Comparison of ENCODE assay signal across 13 mouse cellular contexts in genomic region chr7:124742086-124742485, GRCm38 (mm10).
DNase-seq lines count a peak whose midpoint lies in the region; ATAC-seq lines count a peak whose summit lies in the region.
"Had no signal": no experiment of that assay in that cellular context is flagged by ENCODE, and none has a peak within 500 bp of the region (broad histone marks: within the 10 kb centered on the region; RNA-seq: fewer than 3 reads in every experiment).

No protein-coding gene starts in this region.

- no peak overlapping the region for H3K27ac ChIP-seq in hindbrain, embryonic 10.5 days
- no peak overlapping the region for H3K27ac ChIP-seq in hindbrain, embryonic 14.5 days
- H3K27ac ChIP-seq in midbrain, embryonic 14.5 days (replicated peaks; ENCODE audit: low read depth, low read length): no peak overlapping the region
- H3K27ac ChIP-seq in midbrain, embryonic 16.5 days (ENCODE audit: low read length): no peak overlapping the region
- no peak overlapping the region for H3K27ac ChIP-seq in embryonic facial prominence, embryonic 10.5 days (replicated peaks)
- H3K27ac ChIP-seq: kidney, embryonic 15.5 days; left cerebral cortex, adult 2 months had no signal

- no peak for ATAC-seq in hindbrain, embryonic 14.5 days (ENCODE audit: low FRiP score)
- no peak for ATAC-seq in midbrain, embryonic 14.5 days (ENCODE audit: low FRiP score, low TSS enrichment)
- ATAC-seq in midbrain, embryonic 16.5 days: no peak

- H3K4me3 ChIP-seq in hindbrain, embryonic 10.5 days: no peak overlapping the region
- no peak overlapping the region for H3K4me3 ChIP-seq in hindbrain, embryonic 14.5 days (replicated peaks; ENCODE audit: low read length)
- no peak overlapping the region for H3K4me3 ChIP-seq in midbrain, embryonic 14.5 days (replicated peaks; ENCODE audit: low read depth, low read length)
- no peak overlapping the region for H3K4me3 ChIP-seq in midbrain, embryonic 16.5 days (ENCODE audit: low read depth, low read length)
- H3K4me3 ChIP-seq in embryonic facial prominence, embryonic 10.5 days: no peak overlapping the region
- H3K4me3 ChIP-seq: kidney, embryonic 15.5 days; left cerebral cortex, adult 2 months had no signal

- H3K27me3 ChIP-seq in hindbrain, embryonic 10.5 days (ENCODE audit: insufficient read depth, poor library complexity, severe bottlenecking): no peaks in the 10 kb centered on the region
- H3K27me3 ChIP-seq in hindbrain, embryonic 14.5 days (ENCODE audit: control insufficient read depth, insufficient read depth, low read length): no peaks in the 10 kb centered on the region
- H3K27me3 ChIP-seq in midbrain, embryonic 14.5 days (ENCODE audit: control insufficient read depth, insufficient read depth, low read length): no peaks in the 10 kb centered on the region
- H3K27me3 ChIP-seq in midbrain, embryonic 16.5 days (ENCODE audit: control insufficient read depth, insufficient read depth, low read depth, low read length): no peaks in the 10 kb centered on the region
- H3K27me3 ChIP-seq in embryonic facial prominence, embryonic 10.5 days (replicated peaks; ENCODE audit: low read depth, poor library complexity, severe bottlenecking): no peaks in the 10 kb centered on the region
- H3K27me3 ChIP-seq: kidney, embryonic 15.5 days had no signal

- H3K4me2 ChIP-seq in hindbrain, embryonic 14.5 days (replicated peaks): no peak overlapping the region
- H3K4me2 ChIP-seq in midbrain, embryonic 14.5 days (ENCODE audit: low read length): no peak overlapping the region
- no peak overlapping the region for H3K4me2 ChIP-seq in midbrain, embryonic 16.5 days (ENCODE audit: low read length)
- H3K4me2 ChIP-seq: kidney, embryonic 15.5 days; liver, embryonic 11.5 days had no signal

- WGBS in hindbrain, embryonic 10.5 days: 11% methylated on average over 2 of the region's 2 CpGs
- 7% methylated on average over 2 of the region's 2 CpGs for WGBS in hindbrain, embryonic 14.5 days
- WGBS in midbrain, embryonic 14.5 days: 9% methylated on average over 2 of the region's 2 CpGs
- 14% methylated on average over 2 of the region's 2 CpGs for whole genome bisulfite sequencing in midbrain, embryonic 16.5 days
- WGBS in embryonic facial prominence, embryonic 10.5 days: 14% methylated on average over 2 of the region's 2 CpGs

- DNase-seq in hindbrain, embryonic 10.5 days (ENCODE audit: low spot score): peak; percentile 5
- DNase-seq in hindbrain, embryonic 14.5 days (ENCODE audit: low spot score): no peak
- peak; percentile 15 for DNase-seq in midbrain, embryonic 14.5 days
- peak; percentile 13 for DNase-seq in embryonic facial prominence, embryonic 10.5 days (ENCODE audit: low spot score)
- no peak for DNase-seq in spleen, adult 18-20 months
- DNase-seq in right cerebral cortex, adult 2 months (ENCODE audit: low spot score in 2 of 2): no peak
- no peak for DNase-seq in layer of hippocampus, postnatal 14 days (ENCODE audit: low spot score in 2 of 2)
- DNase-seq: cerebellum, adult 8-10 months; thymus, adult 2 months had no signal

- H3K9me3 ChIP-seq in hindbrain, embryonic 10.5 days: no peaks in the 10 kb centered on the region
- H3K9me3 ChIP-seq in hindbrain, embryonic 14.5 days (ENCODE audit: control insufficient read depth, low read length): no peaks in the 10 kb centered on the region
- H3K9me3 ChIP-seq in midbrain, embryonic 14.5 days (ENCODE audit: control insufficient read depth, low read length): no peaks in the 10 kb centered on the region
- no peaks in the 10 kb centered on the region for H3K9me3 ChIP-seq in midbrain, embryonic 16.5 days (replicated peaks; ENCODE audit: control insufficient read depth, low read length, poor library complexity, severe bottlenecking)
- no peaks in the 10 kb centered on the region for H3K9me3 ChIP-seq in embryonic facial prominence, embryonic 10.5 days
- H3K9me3 ChIP-seq: kidney, embryonic 15.5 days had no signal

- no peak overlapping the region for H3K9ac ChIP-seq in hindbrain, embryonic 14.5 days
- no peak overlapping the region for H3K9ac ChIP-seq in midbrain, embryonic 14.5 days (replicated peaks; ENCODE audit: low read length)
- no peak overlapping the region for H3K9ac ChIP-seq in midbrain, embryonic 16.5 days (ENCODE audit: low read depth, low read length)
- H3K9ac ChIP-seq: kidney, embryonic 15.5 days had no signal

- H3K36me3 ChIP-seq in hindbrain, embryonic 10.5 days: no peaks in the 10 kb centered on the region
- H3K36me3 ChIP-seq in hindbrain, embryonic 14.5 days (replicated peaks; ENCODE audit: control insufficient read depth, insufficient read depth): no peaks in the 10 kb centered on the region
- no peaks in the 10 kb centered on the region for H3K36me3 ChIP-seq in midbrain, embryonic 14.5 days (ENCODE audit: control insufficient read depth, insufficient read depth, low read length)
- no peaks in the 10 kb centered on the region for H3K36me3 ChIP-seq in midbrain, embryonic 16.5 days (ENCODE audit: control insufficient read depth, insufficient read depth, low read length)
- no peaks in the 10 kb centered on the region for H3K36me3 ChIP-seq in embryonic facial prominence, embryonic 10.5 days (replicated peaks)
- H3K36me3 ChIP-seq: kidney, embryonic 15.5 days had no signal

- no peaks in the 10 kb centered on the region for H3K4me1 ChIP-seq in hindbrain, embryonic 10.5 days (replicated peaks)
- no peaks in the 10 kb centered on the region for H3K4me1 ChIP-seq in hindbrain, embryonic 14.5 days (replicated peaks; ENCODE audit: control insufficient read depth, insufficient read depth, low read length)
- H3K4me1 ChIP-seq in midbrain, embryonic 14.5 days (ENCODE audit: control insufficient read depth, insufficient read depth, low read length): no peaks in the 10 kb centered on the region
- H3K4me1 ChIP-seq in midbrain, embryonic 16.5 days (ENCODE audit: control insufficient read depth, insufficient read depth, low read length): 0 out of 2 replicates have a peak, but pooled peaks cover 2% of the 10 kb centered on the region
- H3K4me1 ChIP-seq in embryonic facial prominence, embryonic 10.5 days: no peaks in the 10 kb centered on the region
- H3K4me1 ChIP-seq: kidney, embryonic 15.5 days had no signal

Comparison
In these comparisons a context has a peak if more than half of its experiments do, and no peak if none do; other contexts are left out.
1. DNase-seq: peak in hindbrain, embryonic 10.5 days (single experiment), midbrain, embryonic 14.5 days (single experiment) and embryonic facial prominence, embryonic 10.5 days (single experiment); none in hindbrain, embryonic 14.5 days (single experiment), spleen, adult 18-20 months (0 of 2), right cerebral cortex, adult 2 months (0 of 2) and layer of hippocampus, postnatal 14 days (0 of 2).